Mouse (Mus musculus): Measurements from ENCODE around the gene Trpm1. TPM values are rescaled to one million over a fixed set of nuclear protein-coding genes. Genes with fewer than 3 reads are reported as not detected.

Gene Trpm1
- polyA plus RNA-seq, 1 experiment: 0.16 TPM

DNA sequence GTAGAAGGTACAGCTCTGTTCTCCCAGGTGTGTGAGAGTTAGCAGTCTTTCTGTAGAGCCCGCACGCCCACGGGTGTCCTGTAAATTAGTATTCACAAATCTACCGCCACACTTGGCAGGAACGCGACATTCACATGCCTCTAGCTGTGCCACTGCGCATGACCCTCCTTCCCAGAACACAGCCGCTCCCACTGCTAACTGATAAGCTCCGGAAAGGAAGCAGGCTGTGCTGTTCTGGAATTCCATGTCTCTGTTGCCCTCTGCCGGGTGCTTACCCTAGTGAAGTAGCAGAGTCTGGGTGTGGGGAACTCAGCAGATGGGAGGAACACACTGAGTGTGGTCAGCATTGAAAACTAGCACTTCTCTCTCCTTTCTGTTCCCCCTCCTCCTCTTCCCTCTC, 2.1 kb downstream of the Trpm1 start:
- peaks cover 8% of the 10 kb centered on the region for H3K9me3 ChIP-seq
- peaks cover 37% of the 10 kb centered on the region for H3K4me1 ChIP-seq
- TF ChIP-seq FLI1 (IDR thresholded peaks at IDR 0.05; ENCODE audit: low read length) (no peak), GATA1 (IDR thresholded peaks at IDR 0.05; ENCODE audit: borderline replicate concordance, low read length) (no peak)
- H3K4me3 ChIP-seq (replicated peaks): peak overlapping the region; percentile 85
- no peaks in the 10 kb centered on the region for H3K36me3 ChIP-seq (replicated peaks; ENCODE audit: low read length)
- H3K27me3 ChIP-seq (replicated peaks): peaks cover 28% of the 10 kb centered on the region

DNA sequence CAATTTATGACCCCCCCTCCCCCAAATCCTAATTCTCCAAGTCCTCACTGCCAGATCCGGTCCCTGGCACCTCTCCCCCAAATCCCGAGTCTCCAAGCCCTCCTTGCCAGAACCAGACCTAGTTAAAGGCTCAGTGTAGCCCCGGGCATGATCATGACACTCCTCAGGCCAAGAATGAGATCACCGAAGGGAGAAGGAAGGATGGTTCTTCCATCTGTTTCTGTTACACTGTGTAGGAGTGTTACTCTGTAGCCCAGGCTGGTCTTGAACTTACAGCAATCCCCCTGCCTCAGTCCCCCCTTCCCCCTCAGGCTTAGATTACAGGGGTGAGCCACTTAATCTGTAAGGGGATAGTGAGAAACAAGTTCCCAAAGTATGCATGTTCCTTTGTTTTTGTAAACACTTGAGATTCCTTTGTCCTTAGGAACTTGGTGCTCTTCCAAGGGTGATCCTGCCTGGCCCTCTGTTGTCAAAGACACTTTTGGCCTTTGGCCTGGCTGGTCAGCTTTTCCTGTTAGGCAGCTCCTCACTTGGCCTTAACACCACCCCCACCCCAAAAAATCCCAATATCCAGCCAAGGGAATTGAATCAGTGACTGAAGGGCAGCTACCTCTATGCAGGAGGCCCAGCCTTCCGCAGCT, 2.8 kb downstream of the Trpm1 start:
- TF ChIP-seq FLI1 (IDR thresholded peaks at IDR 0.05; ENCODE audit: low read length) (no peak), GATA1 (IDR thresholded peaks at IDR 0.05; ENCODE audit: borderline replicate concordance, low read length) (no peak)
- H3K27me3 ChIP-seq (replicated peaks): peaks cover 25% of the 10 kb centered on the region
- H3K4me3 ChIP-seq (replicated peaks): no peak overlapping the region
- H3K36me3 ChIP-seq (replicated peaks; ENCODE audit: low read length): no peaks in the 10 kb centered on the region
- peaks cover 8% of the 10 kb centered on the region for H3K9me3 ChIP-seq
- H3K4me1 ChIP-seq: peaks cover 37% of the 10 kb centered on the region

GRCm38 (mm10) chr7:64156918-64157690, 3.5 kb downstream of the Trpm1 start:
- TF ChIP-seq FLI1 (IDR thresholded peaks at IDR 0.05; ENCODE audit: low read length) (no peak), GATA1 (IDR thresholded peaks at IDR 0.05; ENCODE audit: borderline replicate concordance, low read length) (no peak)
- Histone ChIP-seq H3K36me3 (replicated peaks; ENCODE audit: low read length) (no peaks in the 10 kb centered on the region), H3K27me3 (replicated peaks) (peaks cover 28% of the 10 kb centered on the region), H3K4me3 (replicated peaks) (no peak overlapping the region), H3K9me3 (peaks cover 8% of the 10 kb centered on the region), H3K4me1 (peaks cover 37% of the 10 kb centered on the region)

DNA sequence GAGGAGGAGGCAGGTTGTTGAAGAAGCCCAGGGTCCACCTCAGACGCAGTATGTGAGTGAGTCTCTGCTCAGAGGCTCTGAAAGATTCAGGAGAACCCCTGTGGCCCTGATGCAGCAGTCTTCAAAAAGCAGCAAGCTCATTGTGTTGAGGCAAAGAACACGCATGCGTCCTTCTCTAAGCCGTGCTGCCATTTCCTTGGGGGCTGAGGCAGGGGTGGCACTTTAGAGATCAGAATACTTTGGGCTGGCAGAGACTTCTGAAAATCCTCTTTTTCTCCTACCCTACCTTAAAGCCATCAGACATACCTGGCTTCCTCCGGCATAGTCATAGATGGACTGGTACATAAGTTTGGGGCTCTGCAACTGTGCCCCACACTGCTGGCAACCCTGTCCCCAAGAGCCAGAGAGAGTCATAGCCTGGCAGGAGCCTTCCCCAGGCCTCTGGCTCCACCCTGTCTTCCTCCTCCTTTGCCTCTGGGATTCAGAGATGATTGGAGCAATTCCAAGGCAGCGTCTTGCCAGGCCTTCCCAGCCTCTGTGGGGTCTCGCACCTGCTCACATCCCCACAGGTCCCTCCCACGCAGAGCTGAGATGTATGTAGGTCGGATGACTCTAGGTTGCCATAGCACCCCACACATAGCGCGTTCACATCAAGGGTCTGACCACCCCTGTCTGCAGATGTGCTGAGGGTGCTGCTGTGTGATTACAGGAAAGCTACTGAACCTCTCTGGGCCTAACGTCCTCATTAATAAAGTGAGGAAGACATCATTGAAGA, 4.8 kb downstream of the Trpm1 start:
- no peaks in the 10 kb centered on the region for H3K36me3 ChIP-seq (replicated peaks; ENCODE audit: low read length)
- H3K27me3 ChIP-seq (replicated peaks): peaks cover 20% of the 10 kb centered on the region
- peak overlapping the region; percentile 55 for H3K4me3 ChIP-seq (replicated peaks)
- TF ChIP-seq GATA1 (IDR thresholded peaks at IDR 0.05; ENCODE audit: borderline replicate concordance, low read length) (no peak), FLI1 (IDR thresholded peaks at IDR 0.05; ENCODE audit: low read length) (no peak)
- peaks cover 43% of the 10 kb centered on the region for H3K4me1 ChIP-seq
- H3K9me3 ChIP-seq: peaks cover 8% of the 10 kb centered on the region

DNA sequence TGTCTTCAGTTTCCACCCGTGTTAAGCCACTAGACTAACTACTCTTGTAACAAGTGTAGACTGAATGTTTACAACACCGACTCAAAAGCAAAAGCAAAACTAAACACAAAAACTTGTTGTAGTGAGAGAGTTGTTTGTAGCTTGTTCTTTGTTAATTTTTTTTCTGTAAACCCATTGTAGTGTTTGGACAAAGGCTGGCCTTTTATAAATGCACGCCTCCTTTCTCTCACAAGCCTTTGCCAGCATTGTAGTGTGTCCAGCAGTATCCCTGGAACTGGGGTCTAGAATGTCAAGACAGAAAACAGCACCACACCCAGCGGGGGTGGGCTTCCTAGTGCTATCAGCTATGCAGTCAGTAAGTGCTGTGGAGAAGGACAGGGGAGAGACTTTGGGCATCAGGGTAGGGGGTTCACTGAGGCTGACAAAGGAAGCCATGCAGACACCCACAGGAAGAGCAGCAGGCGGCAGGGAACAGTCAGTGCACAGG, 5.5 kb downstream of the Trpm1 start:
- Histone ChIP-seq H3K36me3 (replicated peaks; ENCODE audit: low read length) (no peaks in the 10 kb centered on the region), H3K27me3 (replicated peaks) (peaks cover 15% of the 10 kb centered on the region), H3K4me3 (replicated peaks) (no peak overlapping the region), H3K9me3 (peaks cover 8% of the 10 kb centered on the region), H3K4me1 (peaks cover 43% of the 10 kb centered on the region)
- TF ChIP-seq FLI1 (IDR thresholded peaks at IDR 0.05; ENCODE audit: low read length) (no peak), GATA1 (IDR thresholded peaks at IDR 0.05; ENCODE audit: borderline replicate concordance, low read length) (no peak)

- H3K4me1 ChIP-seq: peaks cover 44% of the 10 kb centered on the region
- H3K36me3 ChIP-seq (replicated peaks; ENCODE audit: low read length): no peaks in the 10 kb centered on the region
- H3K4me3 ChIP-seq (replicated peaks): no peak overlapping the region
- peaks cover 8% of the 10 kb centered on the region for H3K9me3 ChIP-seq
- H3K27me3 ChIP-seq (replicated peaks): peaks cover 15% of the 10 kb centered on the region
- TF ChIP-seq FLI1 (IDR thresholded peaks at IDR 0.05; ENCODE audit: low read length) (no peak), GATA1 (IDR thresholded peaks at IDR 0.05; ENCODE audit: borderline replicate concordance, low read length) (no peak)
Observed at GRCm38 (mm10) chr7:64159612-64160591, 6.3 kb downstream of the Trpm1 start.

GRCm38 (mm10) chr7:64160737-64161470, 7.3 kb downstream of the Trpm1 start:
- Histone ChIP-seq H3K4me3 (replicated peaks) (no peak overlapping the region), H3K9me3 (peaks cover 8% of the 10 kb centered on the region), H3K27me3 (replicated peaks) (peaks cover 11% of the 10 kb centered on the region), H3K36me3 (replicated peaks; ENCODE audit: low read length) (no peaks in the 10 kb centered on the region), H3K4me1 (peaks cover 40% of the 10 kb centered on the region)
- TF ChIP-seq FLI1 (IDR thresholded peaks at IDR 0.05; ENCODE audit: low read length) (no peak), GATA1 (IDR thresholded peaks at IDR 0.05; ENCODE audit: borderline replicate concordance, low read length) (no peak)

GRCm38 (mm10) chr7:64161990-64162389, 8.4 kb downstream of the Trpm1 start:
- no peak overlapping the region for H3K4me3 ChIP-seq (replicated peaks)
- peaks cover 11% of the 10 kb centered on the region for H3K27me3 ChIP-seq (replicated peaks)
- peaks cover 7% of the 10 kb centered on the region for H3K9me3 ChIP-seq
- TF ChIP-seq GATA1 (IDR thresholded peaks at IDR 0.05; ENCODE audit: borderline replicate concordance, low read length) (no peak), FLI1 (IDR thresholded peaks at IDR 0.05; ENCODE audit: low read length) (no peak)
- H3K4me1 ChIP-seq: peaks cover 44% of the 10 kb centered on the region
- no peaks in the 10 kb centered on the region for H3K36me3 ChIP-seq (replicated peaks; ENCODE audit: low read length)
